Mouse (Mus musculus) heart, postnatal 0 days (tissue): ENCODE data around the gene Pcif1.
"Not testable (repeated sequence)": the region's sequence is repeated elsewhere in the genome, so short reads cannot be mapped to it uniquely, and the experiment has no call there.

Source experiments
- CTCF ChIP-seq: IDR thresholded peaks from 2 replicates; pipeline ENCODE4 v1.5.1; 2016; ENCODE audit warnings: antibody characterized with exemption, control low read depth, low read depth
- EP300 ChIP-seq: IDR thresholded peaks from 2 replicates; pipeline ENCODE4 v1.6.1; 2016; ENCODE audit warnings: antibody characterized with exemption, low read depth

GRCm38 (mm10) chr2:164855572-164855971 is 23.5 kb upstream of the Pcif1 start:
- not testable (repeated sequence) for TF ChIP-seq EP300, CTCF
